Mouse (Mus musculus) adrenal gland, postnatal 4 days (tissue): ENCODE results near the gene Tmem163. TPM values are rescaled to one million over a fixed set of nuclear protein-coding genes. Genes with fewer than 3 reads are reported as not detected.

Experiments
- DNase-seq, 2 experiments: peaks; one replicate each; pipeline ENCODE4 v3.0.0; 2021 to 2022; ENCODE audit warnings: low spot score in 2 of 2, mixed read lengths in 2 of 2
- total RNA-seq, 2 experiments: library from RNA; stranded (reverse); gene quantifications; 2 replicates each; pipeline ENCODE4 v1.2.3; 2021

Tmem163 gene
- total RNA-seq, 2 experiments from 2014 or later: 1.0 to 1.1 TPM

DNA sequence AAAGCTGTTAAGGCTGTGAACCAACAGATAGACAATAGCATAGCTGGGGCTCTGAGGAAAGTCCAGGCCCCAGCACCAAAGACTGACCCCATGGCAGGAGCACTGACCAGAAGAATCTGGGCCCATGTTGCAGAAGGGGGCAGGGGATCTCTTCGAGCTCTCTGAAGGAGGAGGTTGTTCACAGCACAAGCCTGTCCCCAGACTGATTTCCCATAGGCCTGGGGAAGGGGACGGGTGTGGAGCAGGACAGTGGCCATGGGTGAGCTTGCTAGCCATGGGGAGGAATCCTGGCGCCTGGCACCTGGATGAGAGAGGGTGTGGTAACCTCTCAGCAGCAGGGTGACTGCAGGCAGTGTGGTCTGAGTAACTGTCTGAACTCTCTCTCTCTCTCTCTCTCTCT, 103.2 kb downstream of the Tmem163 start:
- DNase-seq: no peak

DNA sequence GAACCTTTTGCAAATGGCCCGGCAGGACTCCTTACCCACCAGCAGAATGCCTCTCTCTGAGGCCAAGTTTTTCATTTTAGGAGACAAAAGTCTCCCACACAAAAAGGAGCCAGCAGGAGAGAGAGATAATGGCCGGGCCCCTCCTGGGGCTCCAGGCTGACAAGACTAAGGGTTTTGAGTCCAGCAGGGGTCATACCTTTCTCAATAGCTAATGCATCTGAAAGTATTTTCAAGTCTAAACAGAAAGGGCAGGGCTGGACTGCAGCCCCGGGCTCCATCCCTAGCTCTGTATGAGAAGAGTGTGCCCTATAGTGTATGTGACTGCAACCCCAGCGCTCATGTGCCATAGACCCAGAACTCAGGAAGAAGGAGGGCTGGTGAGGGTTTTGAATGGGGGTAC, 103.7 kb downstream of the Tmem163 start:
- no peak for DNase-seq

DNA sequence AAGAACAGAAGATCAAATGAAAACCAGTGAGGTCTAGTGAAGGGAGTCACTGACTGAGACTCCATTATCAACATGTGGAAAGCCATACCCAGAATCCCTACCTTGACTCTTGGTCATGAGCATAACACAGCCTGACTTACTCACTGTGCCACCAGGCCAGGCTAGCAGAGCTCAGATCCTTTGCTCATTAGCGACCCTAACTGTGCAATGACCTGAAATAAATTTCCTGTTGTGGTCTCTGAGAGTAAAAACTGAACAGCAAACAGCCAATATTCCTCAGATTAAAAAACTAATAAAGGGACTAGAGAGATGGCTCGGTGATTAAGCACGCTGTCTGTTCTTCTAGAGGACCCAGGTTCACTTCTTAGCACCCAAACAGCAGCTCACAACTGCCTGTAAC, 106.2 kb downstream of the Tmem163 start:
- DNase-seq: no peak

DNA sequence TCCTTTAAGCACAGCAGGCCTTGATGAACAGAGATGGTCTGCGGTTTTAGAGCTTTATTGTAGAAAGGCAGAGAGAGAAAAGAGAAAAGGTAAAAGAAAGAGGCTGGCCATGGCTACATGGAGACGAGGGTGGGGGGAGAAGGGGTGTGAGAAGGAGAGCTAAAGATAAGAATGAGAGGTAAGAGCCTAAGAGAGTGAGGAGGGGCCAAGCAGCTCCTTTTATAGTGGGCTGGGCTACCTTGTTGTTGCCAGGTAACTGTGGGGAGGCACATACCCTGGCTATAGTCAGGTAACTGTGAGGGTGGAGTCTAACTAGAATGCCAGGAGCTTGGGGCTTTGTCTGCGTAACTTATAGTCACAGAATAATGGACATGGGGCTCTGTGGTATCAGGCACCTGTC, 110.7 kb downstream of the Tmem163 start:
- no peak for DNase-seq

DNA sequence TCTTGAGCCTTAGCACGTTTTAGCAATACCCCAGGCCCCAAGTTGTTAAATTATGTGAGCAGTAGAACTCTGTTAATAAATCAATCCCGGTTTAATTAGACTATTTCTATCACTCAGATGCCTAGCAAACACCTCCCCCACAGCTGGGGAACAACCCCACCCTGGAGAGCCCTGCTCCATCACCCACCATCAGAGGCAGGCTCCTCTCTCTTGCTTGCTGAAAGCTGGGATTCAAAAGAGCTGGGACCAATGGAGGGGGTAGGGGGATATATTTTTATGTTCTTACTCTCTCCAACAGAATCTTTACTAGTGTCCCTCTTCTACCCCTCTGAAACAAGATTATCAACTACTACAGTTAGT, 122.9 kb downstream of the Tmem163 start:
- no peak for DNase-seq

DNA sequence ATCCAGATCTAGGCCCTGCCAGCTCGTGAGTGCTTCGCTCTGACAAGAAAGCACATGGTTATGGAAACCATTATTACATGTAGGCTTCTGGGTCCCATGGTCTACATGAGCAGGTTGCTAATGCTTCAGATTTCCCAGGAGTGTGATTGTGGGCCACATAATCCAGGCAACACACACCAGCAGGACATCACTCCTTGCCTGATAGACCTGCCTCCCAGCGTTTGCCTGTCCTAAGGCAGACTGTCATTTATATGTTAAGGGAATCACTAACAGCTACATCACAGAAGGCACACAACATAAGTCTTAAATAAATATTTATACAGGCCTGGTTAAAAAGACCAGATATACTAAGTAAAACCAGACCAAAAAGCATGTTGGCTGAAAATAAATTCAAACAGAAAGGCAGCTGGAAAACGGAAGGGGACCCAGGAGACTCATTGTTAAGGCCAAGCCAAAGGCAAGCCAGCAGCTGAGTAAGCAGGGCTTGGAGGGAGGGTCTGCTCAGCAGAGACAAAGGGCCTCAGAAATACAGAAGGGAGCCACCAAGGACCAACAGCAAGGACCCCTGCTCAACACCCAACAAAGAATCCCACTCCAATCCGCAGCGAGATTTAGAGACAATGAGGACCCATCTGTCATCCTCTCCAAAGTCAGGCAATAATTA, 123.4 kb downstream of the Tmem163 start:
- DNase-seq: no peak

DNA sequence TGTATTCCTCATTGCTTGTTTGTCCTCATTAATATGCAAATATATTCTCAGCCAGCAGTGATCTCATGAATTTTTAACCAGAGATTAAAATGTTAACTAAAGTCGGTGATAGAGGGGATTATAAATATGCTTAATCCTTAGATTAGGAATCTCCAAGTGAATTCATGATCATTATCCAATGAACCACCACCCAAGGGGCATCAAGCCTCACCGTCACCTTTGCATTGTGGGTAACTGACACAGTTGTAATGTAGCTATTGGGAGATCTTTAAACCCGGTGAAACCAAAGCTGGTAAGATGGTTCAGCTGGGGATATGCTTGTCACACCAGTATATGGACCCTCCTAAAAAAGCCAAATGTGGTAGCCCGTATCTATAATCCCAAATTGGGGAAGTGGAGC, 131.3 kb downstream of the Tmem163 start:
- no peak for DNase-seq

DNA sequence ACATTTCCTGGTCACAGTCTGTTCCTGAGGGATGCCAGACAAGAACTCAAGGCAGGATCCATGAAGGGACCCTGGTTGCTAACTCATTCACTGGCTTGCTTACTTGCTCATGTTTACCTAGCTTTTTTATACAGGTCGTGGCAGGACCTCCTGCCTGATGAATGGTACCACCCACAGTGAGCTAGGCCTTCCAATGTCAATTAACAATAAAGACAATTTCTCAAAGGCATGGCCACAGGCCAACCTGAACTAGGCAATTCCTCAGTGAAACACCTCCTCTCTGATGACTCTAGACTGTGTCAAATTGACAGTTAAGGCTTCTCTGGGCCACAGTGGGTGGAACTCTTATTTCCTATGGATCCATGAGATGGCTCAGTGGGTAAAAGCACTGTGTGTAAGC, 136.6 kb downstream of the Tmem163 start:
- DNase-seq: no peak

DNA sequence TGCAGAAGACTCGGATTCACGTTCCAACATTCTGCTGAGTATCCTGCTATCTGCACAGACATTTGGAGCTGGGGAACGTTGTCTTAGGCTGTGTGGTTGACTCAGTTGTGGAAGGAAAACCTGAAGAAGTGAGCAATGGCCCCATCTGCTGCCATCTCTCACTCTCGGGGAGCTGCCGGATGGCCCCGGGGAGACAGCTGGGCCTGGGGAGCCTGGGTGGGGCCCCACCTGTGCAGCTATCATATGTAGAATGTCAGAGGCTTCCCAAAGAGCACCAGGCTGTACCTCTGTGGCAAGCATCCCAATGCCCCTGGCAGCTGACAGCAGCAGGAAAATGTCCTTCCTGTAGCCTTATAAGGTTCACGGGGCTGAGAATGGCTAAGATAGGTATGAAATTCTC, 137.4 kb downstream of the Tmem163 start:
- no peak for DNase-seq

DNA sequence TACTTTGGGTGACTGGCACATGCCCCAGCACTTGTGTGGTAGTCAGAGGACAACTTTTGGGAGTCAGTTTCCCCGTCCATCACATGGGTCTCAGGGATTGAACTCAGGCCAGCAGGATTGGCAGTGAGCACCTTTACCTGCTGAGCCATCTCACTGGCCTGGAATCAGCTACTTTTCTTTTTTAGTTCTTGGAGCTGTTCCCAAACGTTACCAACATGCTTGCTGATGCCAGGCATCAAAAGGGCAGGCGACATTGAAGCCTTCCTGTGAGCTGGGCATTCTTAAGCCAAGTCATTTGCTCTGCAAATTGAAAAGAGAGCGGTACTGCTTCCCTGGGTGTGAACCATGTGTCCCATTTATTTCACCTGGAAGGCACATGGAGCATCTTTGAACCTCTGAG, 137.8 kb downstream of the Tmem163 start:
- DNase-seq: no peak

DNA sequence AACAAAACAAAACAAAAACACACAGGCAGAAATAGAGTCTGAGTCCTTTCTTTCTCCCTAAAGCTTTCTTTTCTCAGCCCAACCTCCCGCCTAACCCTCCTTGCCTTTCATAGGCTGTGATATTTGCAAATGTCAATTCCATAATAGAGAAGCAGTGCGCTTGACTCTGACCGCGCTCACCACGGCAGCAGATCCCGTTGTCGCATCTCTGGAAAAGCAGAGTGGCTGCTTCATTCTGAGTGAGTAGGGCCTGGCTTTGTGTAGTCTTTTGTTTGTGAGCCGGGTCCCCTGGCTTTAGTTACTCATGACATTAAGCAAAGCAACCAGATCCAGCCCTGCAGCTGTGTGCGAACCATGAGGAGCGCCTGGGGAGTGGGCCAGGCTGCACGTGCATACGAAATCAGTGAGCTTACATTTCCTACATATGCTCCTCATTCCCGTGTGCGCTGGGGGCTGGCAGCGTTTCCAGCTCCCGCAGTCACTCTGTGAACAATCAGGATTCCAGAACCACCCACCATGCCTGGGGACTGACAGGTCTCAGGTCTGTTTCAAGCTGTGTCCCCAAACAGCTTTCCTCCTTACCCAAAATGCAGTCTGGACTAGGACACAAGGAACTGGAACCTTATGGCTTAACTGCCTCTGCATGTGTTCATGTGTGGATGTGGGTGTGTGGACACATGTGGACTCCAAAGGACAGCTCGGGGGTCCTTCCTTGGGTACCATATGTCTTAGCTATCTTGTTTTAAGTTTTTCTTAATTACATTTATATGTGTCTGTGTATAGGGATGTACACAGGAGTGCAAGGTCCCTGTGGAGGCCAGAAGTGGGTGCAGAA, 141.9 kb downstream of the Tmem163 start:
- DNase-seq: no peak

DNA sequence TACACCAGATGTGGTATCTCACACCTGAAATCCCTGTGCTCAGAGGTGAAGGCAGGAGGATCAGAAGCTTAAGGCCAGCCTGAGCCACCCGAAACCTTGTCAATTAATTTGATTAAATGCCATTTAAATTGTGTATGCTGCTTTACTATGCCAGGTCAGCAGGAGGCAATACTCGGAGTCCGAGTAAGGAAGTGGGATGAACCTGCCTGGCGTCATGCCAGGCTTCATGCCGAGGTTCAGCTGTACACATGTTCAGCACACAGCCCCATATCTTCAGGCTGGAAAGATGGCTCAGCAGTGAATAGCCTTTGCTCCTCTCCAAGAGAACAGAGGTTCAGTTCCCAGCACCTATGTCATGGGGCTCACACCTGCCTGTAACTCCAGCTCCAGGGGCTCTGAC, 142.9 kb downstream of the Tmem163 start:
- no peak for DNase-seq

DNA sequence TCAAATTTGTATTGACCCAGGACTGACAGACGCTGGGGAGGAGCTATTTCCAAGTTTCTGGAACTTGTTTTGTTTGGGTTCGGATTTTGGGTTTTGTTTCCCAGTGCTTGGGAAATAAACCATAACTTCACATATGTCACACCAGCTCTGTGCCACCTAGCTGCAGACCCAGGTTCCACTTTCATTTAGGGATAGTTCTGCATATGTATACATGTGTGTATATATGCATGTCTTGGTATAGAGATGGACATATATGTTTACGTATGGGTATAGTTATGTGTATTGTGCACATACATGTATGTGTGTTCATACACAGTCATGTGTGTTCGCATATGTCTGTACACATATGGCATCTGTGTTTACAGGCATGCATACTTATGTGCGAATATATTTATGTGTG, 147.6 kb downstream of the Tmem163 start:
- no peak for DNase-seq

DNA sequence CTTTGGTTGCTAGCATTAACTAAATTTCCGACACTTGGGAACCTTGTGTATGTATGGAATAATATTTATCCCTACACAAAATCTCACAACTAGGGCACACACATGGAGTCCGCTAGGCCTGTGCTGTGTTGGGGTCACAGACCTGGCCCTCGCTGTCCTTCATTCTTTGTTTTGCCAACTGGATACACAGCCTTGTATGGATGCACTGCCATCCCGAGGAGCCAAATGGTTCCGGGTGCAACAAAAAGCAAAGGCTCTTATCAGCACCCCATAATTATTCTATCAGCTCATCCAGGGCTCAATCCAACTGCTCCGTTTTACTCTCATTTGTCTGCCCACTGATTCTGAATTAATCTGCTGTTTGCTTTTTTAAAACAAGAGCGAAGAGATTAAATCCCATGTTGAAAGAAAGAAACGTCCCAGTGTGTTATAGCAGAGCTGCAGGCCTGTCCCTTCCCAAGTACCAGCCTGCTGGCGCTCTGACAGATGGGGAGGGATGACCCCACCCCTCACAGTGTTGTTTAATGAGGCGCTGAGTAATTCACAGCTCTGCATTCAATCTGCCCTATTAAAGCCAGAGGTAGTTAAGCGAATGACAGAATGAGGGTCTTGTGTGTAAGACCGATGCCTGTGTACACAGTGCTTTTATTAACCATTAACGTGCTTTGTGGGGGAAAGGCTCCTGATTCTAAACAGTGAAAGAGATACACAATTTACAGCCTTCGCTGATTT, 148.3 kb downstream of the Tmem163 start:
- DNase-seq: no peak

DNA sequence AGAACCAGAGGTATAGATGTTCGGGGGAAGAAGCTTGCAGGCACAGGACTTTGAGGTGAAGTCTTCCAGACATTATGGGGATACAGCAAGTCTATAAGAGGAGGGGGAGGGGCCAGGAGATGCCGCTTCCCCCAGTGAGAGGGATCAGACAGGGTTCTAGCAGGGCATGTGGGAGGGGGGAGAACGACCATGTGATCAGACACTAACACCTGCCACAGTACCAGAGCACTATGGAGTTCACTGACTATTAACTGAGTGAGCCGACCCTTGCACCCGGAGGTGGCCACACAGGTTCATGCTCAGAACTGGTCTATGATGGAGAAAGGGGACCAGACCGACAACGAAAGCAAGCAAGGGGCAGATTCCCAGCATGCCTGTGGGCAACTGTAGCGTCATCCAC, 156.0 kb downstream of the Tmem163 start:
- DNase-seq: no peak

DNA sequence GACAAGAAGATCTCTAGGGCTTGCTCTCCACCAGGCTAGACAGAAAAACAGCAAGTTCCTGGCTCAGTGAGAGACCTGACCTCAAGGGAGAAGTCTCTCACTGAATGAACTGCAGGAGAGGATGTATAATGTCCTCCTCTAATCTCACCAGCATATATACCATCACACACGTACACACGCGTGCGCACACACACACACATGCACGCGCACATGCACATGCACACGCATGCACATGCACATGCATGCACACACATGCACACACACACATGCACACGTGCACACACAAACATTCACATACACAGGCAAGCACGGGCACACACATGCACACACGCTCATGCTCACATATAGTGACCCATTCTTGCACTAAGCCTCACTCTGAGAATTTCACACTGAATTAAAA, 164.5 kb downstream of the Tmem163 start:
- no peak for DNase-seq

DNA sequence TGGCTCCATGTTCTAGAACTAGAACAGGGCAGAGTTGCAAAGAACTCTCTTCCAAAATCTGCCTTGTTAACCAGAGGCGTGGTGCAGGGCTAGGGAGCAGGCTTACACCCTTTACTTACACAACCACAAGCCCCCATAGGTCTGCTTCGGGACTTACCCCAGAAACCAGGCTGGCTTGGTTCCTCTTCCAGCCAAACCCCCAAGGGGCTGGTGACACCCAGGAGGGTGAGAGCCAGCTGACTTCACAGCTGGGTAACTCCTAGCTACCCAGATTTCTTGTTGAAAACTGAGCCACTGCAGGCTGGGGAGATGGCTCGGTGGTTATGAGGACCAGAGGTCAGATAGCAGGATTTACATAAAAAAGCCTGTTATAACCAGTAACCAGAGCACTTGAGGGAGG, 164.9 kb downstream of the Tmem163 start:
- no peak for DNase-seq

DNA sequence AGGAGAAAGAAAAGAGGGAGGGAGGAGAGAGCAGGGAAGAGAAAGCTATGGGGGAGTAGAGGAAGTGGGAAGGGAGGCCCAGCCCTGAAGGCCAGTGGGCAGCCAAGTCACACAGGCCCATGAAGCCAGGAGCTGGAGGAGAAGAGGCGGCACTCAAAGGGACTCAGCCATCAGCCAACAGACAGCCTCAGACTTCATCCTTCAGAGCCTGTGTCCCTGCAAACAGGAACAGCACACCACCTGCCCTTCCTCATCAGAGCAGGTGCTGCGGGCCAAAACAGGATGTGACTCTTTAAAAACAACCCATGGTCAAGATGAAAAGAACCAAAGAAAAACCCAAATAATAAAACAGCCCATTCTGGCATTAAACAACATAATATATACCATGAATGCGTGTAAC, 165.7 kb downstream of the Tmem163 start:
- no peak for DNase-seq

DNA sequence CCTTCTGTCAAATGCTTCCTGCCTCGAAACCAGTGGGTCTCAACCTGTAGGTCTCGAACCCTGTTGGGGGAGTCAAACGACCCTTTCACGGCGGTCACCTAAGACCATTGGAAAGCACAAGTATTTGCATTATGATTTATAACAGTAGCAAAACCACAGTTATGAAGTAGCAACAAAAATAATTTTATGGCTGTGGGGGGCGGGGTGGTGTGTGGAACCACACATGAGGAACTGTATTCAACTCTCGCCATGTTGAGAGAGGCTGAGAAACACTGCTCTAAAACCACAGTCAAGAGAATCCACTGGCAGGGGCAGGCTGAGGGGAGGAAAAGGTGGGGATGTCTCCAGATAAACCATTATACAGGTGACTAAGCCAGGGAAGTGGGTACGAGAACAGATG, 166.2 kb downstream of the Tmem163 start:
- no peak for DNase-seq

DNA sequence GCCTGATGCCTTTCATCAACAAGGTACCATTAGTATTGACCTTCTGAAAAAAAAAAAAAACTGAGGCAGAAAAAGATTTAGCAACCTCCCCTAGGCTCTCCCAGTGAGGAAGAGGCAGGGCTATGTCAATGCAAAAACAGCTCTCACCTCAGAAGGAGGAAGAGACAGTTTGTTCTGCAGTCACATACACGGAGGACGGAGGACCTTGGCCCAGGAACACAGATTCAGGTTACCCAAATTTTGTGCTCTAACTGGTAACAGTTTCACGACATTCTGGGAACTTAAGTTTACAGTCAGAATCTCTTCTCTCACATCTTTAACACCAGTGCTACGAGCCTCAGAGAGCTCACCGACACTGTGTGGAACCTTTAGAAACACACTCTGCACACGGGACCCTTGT, 166.6 kb downstream of the Tmem163 start:
- DNase-seq: no peak

DNA sequence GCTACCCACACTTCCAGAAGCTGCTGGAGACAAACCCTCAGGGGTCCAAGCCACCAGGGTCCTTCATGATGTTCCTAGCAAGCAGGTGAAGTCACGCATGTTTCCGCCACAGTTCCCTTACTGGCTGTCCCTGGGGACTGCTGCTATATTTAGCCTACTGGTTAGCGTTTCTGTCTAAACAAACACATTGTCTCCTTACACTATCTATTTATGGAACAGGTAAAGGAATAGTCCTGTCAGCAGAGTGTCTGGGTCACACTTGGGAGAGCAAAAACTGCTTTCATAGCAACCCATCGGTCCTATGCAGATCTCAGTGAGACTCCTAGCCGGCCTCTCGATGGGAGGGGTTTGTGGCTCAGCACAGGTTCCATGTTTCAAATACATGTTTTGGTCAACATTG, 168.0 kb downstream of the Tmem163 start:
- no peak for DNase-seq

DNA sequence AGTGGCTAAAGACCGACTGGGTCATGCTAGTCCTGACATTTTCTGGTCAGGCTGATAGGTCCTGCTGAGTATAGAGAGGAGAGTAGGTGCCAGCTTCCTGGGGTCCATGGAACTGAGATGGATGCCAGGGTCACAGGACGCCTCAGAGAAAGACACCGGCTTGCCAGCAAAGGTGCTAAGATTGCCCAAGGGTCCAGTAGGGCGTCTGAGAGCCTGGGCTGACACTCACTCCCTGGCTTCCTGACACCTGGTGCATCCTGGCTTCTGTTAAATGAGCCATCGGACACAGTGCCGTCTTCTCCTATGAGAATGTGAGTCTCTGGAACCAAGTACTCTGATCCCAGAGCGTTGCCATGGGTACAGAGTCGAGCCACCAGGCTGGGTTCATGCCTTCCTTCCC, 170.4 kb downstream of the Tmem163 start:
- no peak for DNase-seq
